Mouse (Mus musculus) kidney, postnatal 0 days (tissue): ENCODE measurements around the gene Ywhaq. TPM values are rescaled to one million over a fixed set of nuclear protein-coding genes. Genes with fewer than 3 reads are reported as not detected.

Experiments
- ATAC-seq: fragments of 200-750 bp; cut with Nextera tagmentation; replicated peaks from 2 replicates; pipeline ENCODE4 v1.8.0; 2017; ENCODE audit warnings: low read depth, moderate number of reproducible peaks, moderate TSS enrichment, moderate library complexity; ENCODE audit not compliant: low FRiP score
- DNase-seq: peaks from one replicate; pipeline ENCODE4 v3.0.0-alpha.2; 2016; ENCODE audit warnings: low spot score
- H3K27ac ChIP-seq: fragments of 300-500 bp; sonication (generic); 2 replicates; pipeline ENCODE4 v1.5.1; 2014; ENCODE audit warnings: mild to moderate bottlenecking
- H3K27me3 ChIP-seq: fragments of 300-500 bp; sonication (generic); 2 replicates; pipeline ENCODE4 v1.6.1; 2014; ENCODE audit warnings: low read length, mixed read lengths; ENCODE audit not compliant: insufficient read depth
- H3K36me3 ChIP-seq: fragments of 300-500 bp; sonication (generic); 2 replicates; pipeline ENCODE4 v1.6.1; 2014; ENCODE audit warnings: low read length, mixed read lengths; ENCODE audit not compliant: insufficient read depth
- H3K4me1 ChIP-seq: fragments of 300-500 bp; sonication (generic); replicated peaks from 2 replicates; pipeline ENCODE4 v1.6.1; 2014; ENCODE audit warnings: antibody characterized with exemption, low read length, mixed read lengths; ENCODE audit not compliant: insufficient read depth
- H3K4me2 ChIP-seq: fragments of 300-500 bp; sonication (generic); 2 replicates; pipeline ENCODE4 v1.6.1; 2014; ENCODE audit warnings: mild to moderate bottlenecking, low read length, moderate library complexity, mixed read lengths
- H3K4me3 ChIP-seq: fragments of 300-500 bp; sonication (generic); replicated peaks from 2 replicates; pipeline ENCODE4 v1.5.1; 2014; ENCODE audit warnings: low read depth, low read length
- H3K9ac ChIP-seq: fragments of 300-500 bp; sonication (generic); 2 replicates; pipeline ENCODE4 v1.6.1; 2014; ENCODE audit warnings: low read depth, low read length
- H3K9me3 ChIP-seq: fragments of 300-500 bp; sonication (generic); replicated peaks from 2 replicates; pipeline ENCODE4 v1.6.1; 2016; ENCODE audit warnings: low read length, inconsistent platforms, mixed read lengths
- CTCF ChIP-seq: IDR thresholded peaks from 2 replicates; pipeline ENCODE4 v1.5.1; 2016; ENCODE audit warnings: antibody characterized with exemption, low read depth, mild to moderate bottlenecking, moderate library complexity
- WGBS: fragments of 180-500 bp; shearing (Covaris S2); extraction: QIAGEN DNeasy Blood & Tissue Kit; methylation state at CpG from one replicate; pipeline ENCODE4 v1.1.7; 2014; 5-methylcytosine and 5-hydroxymethylcytosine counted together
- polyA plus RNA-seq: library from polyadenylated mRNA; unstranded; fragments of >200 nt; fragmentation: Nextera tagmentation; extraction: Ambion mirVana; gene quantifications from 2 replicates; pipeline ENCODE4 v1.2.1, GENCODE M21; 2015

The Ywhaq gene
- polyA plus RNA-seq, 1 experiment from 2014 or later: 621 TPM

DNA sequence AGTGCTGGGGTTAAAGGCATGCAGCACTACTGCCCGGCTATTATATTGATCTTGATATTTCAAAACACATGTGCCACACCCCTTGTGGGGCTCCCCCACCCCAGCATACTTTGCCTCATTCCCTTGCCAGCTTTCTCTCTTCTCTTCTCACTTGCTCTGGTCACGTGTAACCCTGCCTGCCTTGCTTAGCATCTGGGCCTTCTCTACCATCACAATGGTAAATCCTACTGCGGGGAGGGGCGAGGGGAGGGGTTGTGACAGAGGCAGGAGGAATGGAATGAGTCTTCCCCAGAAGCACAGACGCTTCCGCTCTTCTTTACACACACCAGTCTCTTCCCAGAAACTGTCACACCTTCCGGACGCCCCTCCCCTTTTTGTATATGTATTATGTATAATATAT lies 14.5 kb upstream of the Ywhaq start:
- no peak for DNase-seq
- H3K4me3 ChIP-seq: no peak overlapping the region
- no peak for ATAC-seq
- no peak overlapping the region for H3K27ac ChIP-seq
- WGBS: 71% methylated on average over 8 of the region's 8 CpGs
- H3K4me1 ChIP-seq: no peaks in the 10 kb centered on the region
- H3K36me3 ChIP-seq: no peaks in the 10 kb centered on the region
- H3K9me3 ChIP-seq: no peaks in the 10 kb centered on the region
- no peaks in the 10 kb centered on the region for H3K27me3 ChIP-seq
- H3K4me2 ChIP-seq: no peak overlapping the region
- no peak for TF ChIP-seq CTCF
- H3K9ac ChIP-seq: no peak overlapping the region

DNA sequence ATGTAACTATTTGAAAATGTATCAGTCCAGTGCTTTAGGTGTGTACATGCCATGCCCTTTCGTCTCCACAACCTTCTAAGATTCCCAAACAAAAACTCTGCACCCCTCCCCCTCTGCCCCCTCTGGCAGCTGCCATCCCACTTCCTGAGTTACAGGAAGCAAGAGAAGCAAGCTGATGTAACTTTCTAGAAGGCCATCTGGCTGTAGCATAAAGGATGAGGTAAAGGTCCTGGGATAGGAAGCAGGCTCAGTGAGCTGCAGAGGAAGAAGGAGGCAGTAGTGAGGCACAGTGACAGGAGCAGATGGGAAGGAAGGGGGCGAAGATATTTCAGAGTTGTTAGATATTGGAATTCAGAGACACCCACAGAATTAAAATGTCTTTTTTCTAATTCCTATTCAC lies 13.6 kb upstream of the Ywhaq start:
- peaks cover under 1% of the 10 kb centered on the region; the same call in 1 of the 2 replicates for H3K4me1 ChIP-seq
- H3K27ac ChIP-seq: no peak overlapping the region
- WGBS: 46% methylated on average over 2 of the region's 2 CpGs
- H3K4me2 ChIP-seq: no peak overlapping the region
- no peak overlapping the region for H3K4me3 ChIP-seq
- no peak for TF ChIP-seq CTCF
- no peaks in the 10 kb centered on the region for H3K9me3 ChIP-seq
- ATAC-seq (no peak), DNase-seq (peak; percentile 17)
- no peak overlapping the region for H3K9ac ChIP-seq
- H3K36me3 ChIP-seq: no peaks in the 10 kb centered on the region
- no peaks in the 10 kb centered on the region for H3K27me3 ChIP-seq

DNA sequence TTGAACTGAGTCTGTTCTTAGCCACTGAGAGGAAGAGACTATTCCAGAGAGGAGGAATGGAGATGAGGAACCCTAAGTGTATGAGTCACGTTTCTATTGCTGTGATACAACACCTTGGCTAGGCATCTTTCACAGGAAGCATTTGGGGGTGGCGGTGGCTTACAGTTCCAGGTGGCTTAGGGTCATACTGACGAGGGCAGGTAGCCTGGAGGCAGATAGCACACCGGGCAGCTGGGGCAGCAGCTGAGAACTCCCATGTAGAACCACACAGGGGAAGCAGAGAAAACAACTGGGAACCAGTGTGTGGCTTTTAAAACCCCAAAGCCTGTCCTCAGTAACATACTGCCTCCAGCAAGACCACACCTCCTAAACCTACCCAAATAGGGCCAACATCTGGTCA lies 12.7 kb upstream of the Ywhaq start:
- H3K4me1 ChIP-seq: peaks cover 8% of the 10 kb centered on the region; the same call in 1 of the 2 replicates
- H3K27ac ChIP-seq: no peak overlapping the region
- no peaks in the 10 kb centered on the region for H3K27me3 ChIP-seq
- H3K36me3 ChIP-seq: no peaks in the 10 kb centered on the region
- no peak for ATAC-seq
- no peak overlapping the region for H3K9ac ChIP-seq
- 76% methylated on average over 4 of the region's 4 CpGs for WGBS
- no peak overlapping the region for H3K4me2 ChIP-seq
- TF ChIP-seq CTCF: no peak
- no peak overlapping the region for H3K4me3 ChIP-seq
- no peaks in the 10 kb centered on the region for H3K9me3 ChIP-seq
- DNase-seq: no peak

DNA sequence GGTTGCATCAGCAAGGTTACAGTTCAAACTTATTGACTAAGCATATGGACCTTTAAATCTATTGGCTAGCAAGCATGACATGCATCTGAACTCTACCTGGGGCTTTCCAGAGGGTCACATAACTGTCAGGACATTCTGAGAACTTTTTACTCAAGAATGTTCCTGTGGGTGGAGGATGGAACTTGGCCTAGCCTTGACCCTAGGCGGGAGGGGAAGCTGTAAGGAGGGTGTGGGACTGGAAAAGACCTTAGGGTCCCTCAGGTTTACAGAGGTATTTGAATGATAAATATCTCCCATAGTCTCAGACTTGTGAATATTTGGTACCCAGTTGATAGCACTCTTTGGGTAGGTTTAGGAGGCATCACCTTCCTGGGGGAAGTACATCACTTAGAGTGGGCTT lies 11.6 kb upstream of the Ywhaq start:
- Histone ChIP-seq H3K4me3 (no peak overlapping the region), H3K9me3 (no peaks in the 10 kb centered on the region), H3K4me1 (peaks cover 9% of the 10 kb centered on the region), H3K4me2 (no peak overlapping the region), H3K27me3 (no peaks in the 10 kb centered on the region), H3K9ac (no peak overlapping the region), H3K27ac (no peak overlapping the region), H3K36me3 (no peaks in the 10 kb centered on the region)
- ATAC-seq (no peak), DNase-seq (no peak)
- TF ChIP-seq CTCF: no peak
- WGBS: 70% methylated on average over 1 of the region's 1 CpGs

DNA sequence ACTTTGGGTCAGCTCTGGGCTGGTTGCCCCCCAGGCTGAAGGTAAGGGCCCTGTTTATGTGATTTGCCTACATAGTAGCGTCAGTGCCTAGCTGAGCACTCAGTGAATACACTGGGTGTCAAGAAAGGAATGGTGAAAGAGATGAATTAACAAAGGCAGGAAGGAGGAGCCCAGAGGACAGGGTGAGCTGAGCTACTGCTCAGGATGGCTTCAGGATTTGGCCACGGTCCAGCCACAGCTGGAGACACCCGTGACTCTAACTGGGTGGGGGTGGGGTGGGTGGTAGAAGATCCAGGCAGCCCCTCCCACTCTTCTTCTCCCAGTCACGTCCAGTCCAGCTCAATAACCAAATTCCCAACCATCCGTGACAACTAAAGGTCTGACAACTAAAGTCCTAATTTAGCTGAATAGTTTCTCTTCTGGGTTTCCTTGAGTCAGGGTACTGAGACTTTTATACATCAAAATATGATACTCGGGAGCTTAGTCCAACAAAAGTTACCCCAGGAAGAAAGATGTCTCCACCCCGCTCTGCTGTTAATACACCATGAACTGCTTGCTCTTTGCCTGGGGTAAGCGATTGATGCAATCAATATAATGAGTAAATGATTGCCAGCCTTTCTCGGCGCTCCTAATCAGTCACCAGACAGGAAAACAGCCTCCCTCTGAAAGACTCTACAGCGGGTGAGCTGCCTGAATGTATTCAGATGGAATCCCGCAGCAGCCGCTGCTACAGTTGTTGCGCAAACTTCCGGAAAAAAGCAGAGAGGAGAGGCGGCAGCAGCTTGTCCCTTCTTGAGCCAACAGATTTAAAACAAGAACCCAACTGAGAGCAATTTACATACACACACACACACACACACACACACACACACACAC lies 8.9 kb upstream of the Ywhaq start:
- WGBS: 8% methylated on average over 16 of the region's 16 CpGs
- peak; percentile 80 for DNase-seq
- ATAC-seq: peak; percentile 94

DNA sequence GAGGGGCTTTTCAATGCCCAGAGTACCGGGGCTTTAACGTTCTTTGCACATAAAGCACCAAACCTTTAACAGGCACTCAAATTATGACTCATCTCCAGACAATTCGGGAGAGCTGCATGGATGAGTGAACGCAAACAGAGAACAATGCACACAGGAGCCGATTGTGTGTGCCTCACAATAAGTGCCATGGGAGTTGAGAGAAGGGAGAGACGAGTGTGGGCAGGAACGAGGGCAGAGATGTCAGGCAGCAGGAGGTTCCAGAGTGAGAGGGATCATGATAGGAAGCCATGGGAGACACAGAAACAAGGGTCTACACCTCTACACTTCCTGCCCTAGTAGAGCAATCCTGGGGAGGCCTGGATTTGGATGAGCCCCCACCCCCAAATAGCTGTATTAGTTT lies 7.2 kb upstream of the Ywhaq start:
- H3K9ac ChIP-seq: no peak overlapping the region

More for the DNA sequence above, 8.9 kb upstream of the Ywhaq start:
- no peaks in the 10 kb centered on the region for H3K9me3 ChIP-seq
- peak overlapping the region; percentile 21 for H3K4me3 ChIP-seq
- TF ChIP-seq CTCF: no peak
- 0 out of 2 replicates have a peak overlapping the region, but pooled peaks have one; percentile 10 for H3K9ac ChIP-seq
- peaks cover 9% of the 10 kb centered on the region for H3K4me1 ChIP-seq
- no peaks in the 10 kb centered on the region for H3K36me3 ChIP-seq
- peak overlapping the region; percentile 85 for H3K27ac ChIP-seq
- H3K27me3 ChIP-seq: no peaks in the 10 kb centered on the region
- H3K4me2 ChIP-seq: peak overlapping the region; percentile 57

More for the DNA sequence above, 7.2 kb upstream of the Ywhaq start:
- H3K9me3 ChIP-seq: no peaks in the 10 kb centered on the region
- H3K4me2 ChIP-seq: no peak overlapping the region
- ATAC-seq: no peak
- H3K27me3 ChIP-seq: no peaks in the 10 kb centered on the region
- H3K36me3 ChIP-seq: no peaks in the 10 kb centered on the region
- peak; percentile 33 for DNase-seq
- H3K27ac ChIP-seq: no peak overlapping the region
- 32% methylated on average over 7 of the region's 7 CpGs for WGBS
- H3K4me1 ChIP-seq: peaks cover 9% of the 10 kb centered on the region
- no peak overlapping the region for H3K4me3 ChIP-seq
- TF ChIP-seq CTCF: no peak
